Mouse (Mus musculus) embryonic facial prominence, embryonic 10.5 days (tissue): ENCODE measurements at regions not wholly inside any gene's neighbourhood (a gene's known extent, or its start where the extent isn't known, plus 50 kb on each side); places are given as distances from the start of the nearest gene placed in this dataset.

Experiments used
- DNase-seq: peaks from one replicate; pipeline ENCODE4 v3.0.0-alpha.2; 2017; ENCODE audit warnings: low spot score
- H3K27ac ChIP-seq: fragments of 300-500 bp; sonication (generic); replicated peaks from 2 replicates; pipeline ENCODE4 v1.5.1; 2016; ENCODE audit warnings: mild to moderate bottlenecking
- H3K27me3 ChIP-seq: fragments of 300-500 bp; sonication (generic); replicated peaks from 2 replicates; pipeline ENCODE4 v1.6.1; 2016; ENCODE audit warnings: low read depth, mild to moderate bottlenecking; ENCODE audit not compliant: poor library complexity, severe bottlenecking
- H3K36me3 ChIP-seq: fragments of 300-500 bp; sonication (generic); replicated peaks from 2 replicates; pipeline ENCODE4 v1.6.1; 2016; ENCODE audit warnings: mild to moderate bottlenecking, moderate library complexity
- H3K4me1 ChIP-seq: fragments of 300-500 bp; sonication (generic); 2 replicates; pipeline ENCODE4 v1.6.1; 2016
- H3K4me3 ChIP-seq: fragments of 300-500 bp; sonication (generic); 2 replicates; pipeline ENCODE4 v1.5.1; 2016; ENCODE audit warnings: mild to moderate bottlenecking, moderate library complexity
- H3K9me3 ChIP-seq: fragments of 300-500 bp; sonication (generic); 2 replicates; pipeline ENCODE4 v1.6.1; 2016; ENCODE audit warnings: mild to moderate bottlenecking
- WGBS: fragments of 180-500 bp; shearing (Covaris S2); methylation state at CpG from one replicate; pipeline ENCODE4 v1.1.7; 2016; 5-methylcytosine and 5-hydroxymethylcytosine counted together

DNA sequence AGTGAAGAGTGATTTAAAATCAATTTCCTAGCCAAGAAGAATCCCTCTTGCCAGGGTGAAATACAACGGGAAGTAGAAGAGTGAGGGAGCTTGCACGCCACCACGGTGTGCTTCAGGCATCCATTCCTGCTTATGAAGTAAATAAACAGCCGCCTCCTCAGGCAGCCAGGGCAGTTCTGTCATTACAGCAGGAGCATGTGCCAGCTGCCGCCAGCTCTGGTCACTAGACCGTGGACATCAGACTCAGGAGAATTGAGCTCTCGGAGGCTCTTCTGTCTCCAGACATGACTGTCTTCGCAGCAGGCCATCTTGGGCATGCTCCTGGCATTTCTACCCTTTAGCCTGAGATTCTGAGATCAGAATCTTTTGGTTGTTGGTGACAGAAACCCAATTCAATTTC is 236.1 kb upstream of the Gjb5 start:
- H3K4me1 ChIP-seq: peaks cover 3% of the 10 kb centered on the region; the same call in 1 of the 2 replicates
- no peaks in the 10 kb centered on the region for H3K9me3 ChIP-seq
- 89% methylated on average over 8 of the region's 8 CpGs for WGBS
- no peak overlapping the region for H3K4me3 ChIP-seq
- H3K36me3 ChIP-seq: no peaks in the 10 kb centered on the region
- no peak for DNase-seq
- no peak overlapping the region for H3K27ac ChIP-seq
- H3K27me3 ChIP-seq: no peaks in the 10 kb centered on the region

- WGBS: 51% methylated on average over 3 of the region's 3 CpGs
- Histone ChIP-seq H3K27me3 (no peaks in the 10 kb centered on the region), H3K27ac (no peak overlapping the region), H3K4me3 (no peak overlapping the region), H3K36me3 (no peaks in the 10 kb centered on the region), H3K9me3 (no peaks in the 10 kb centered on the region), H3K4me1 (peaks cover 3% of the 10 kb centered on the region; the same call in 1 of the 2 replicates)
- peak; percentile 14 for DNase-seq
Observed at GRCm38 (mm10) chr4:127591540-127591939, 233.6 kb upstream of the Gjb5 start.

DNA sequence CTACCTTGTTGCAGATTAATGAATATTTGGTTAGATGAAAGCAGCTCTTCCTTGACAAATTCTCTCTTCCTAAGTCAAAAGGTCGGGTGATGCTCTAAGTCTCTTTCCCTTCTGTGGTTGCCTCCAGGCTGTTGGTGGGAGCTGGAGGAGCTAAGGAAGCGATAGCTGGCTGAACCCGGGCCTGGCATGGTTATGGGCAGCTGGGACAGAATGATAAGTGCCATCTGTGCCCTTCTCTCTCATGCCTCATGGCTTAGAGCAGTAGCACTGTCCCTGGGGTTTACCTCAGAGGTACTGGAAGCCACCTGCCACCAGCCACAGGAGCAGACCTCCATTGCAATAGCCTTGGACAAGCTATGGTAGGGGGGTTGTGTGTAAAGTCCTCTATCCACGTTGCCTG is 228.8 kb upstream of the Gjb5 start:
- H3K27ac ChIP-seq: no peak overlapping the region
- no peaks in the 10 kb centered on the region; the same call in 1 of the 2 replicates for H3K4me1 ChIP-seq
- no peak for DNase-seq
- H3K27me3 ChIP-seq: no peaks in the 10 kb centered on the region
- no peak overlapping the region for H3K4me3 ChIP-seq
- 74% methylated on average over 4 of the region's 4 CpGs for whole genome bisulfite sequencing
- no peaks in the 10 kb centered on the region for H3K9me3 ChIP-seq
- H3K36me3 ChIP-seq: no peaks in the 10 kb centered on the region

DNA sequence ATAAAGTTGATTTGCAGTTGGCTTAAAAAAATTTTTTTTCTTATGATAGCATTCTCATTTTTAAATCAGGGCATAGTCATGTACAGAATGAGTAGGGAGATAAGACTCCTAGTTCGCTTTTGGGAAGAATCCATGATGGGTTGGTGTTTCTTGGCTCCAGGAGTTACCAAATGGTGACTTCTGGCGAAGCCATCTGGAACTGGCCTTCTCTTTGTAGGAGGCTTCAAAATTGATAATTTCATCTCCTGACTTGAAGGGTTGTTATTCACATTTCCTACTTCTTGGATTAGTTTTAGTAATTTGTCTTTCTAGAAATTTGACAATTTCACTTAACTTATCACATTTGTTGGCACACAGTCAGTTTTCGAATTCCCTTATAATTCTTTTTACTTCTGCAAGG is 218.5 kb upstream of the Gjb5 start:
- peaks cover 4% of the 10 kb centered on the region; the same call in 1 of the 2 replicates for H3K9me3 ChIP-seq
- 91% methylated on average over 3 of the region's 3 CpGs for WGBS
- no peaks in the 10 kb centered on the region for H3K4me1 ChIP-seq
- no peaks in the 10 kb centered on the region for H3K27me3 ChIP-seq
- no peak overlapping the region for H3K27ac ChIP-seq
- no peaks in the 10 kb centered on the region for H3K36me3 ChIP-seq
- no peak overlapping the region for H3K4me3 ChIP-seq
- DNase-seq: no peak

DNA sequence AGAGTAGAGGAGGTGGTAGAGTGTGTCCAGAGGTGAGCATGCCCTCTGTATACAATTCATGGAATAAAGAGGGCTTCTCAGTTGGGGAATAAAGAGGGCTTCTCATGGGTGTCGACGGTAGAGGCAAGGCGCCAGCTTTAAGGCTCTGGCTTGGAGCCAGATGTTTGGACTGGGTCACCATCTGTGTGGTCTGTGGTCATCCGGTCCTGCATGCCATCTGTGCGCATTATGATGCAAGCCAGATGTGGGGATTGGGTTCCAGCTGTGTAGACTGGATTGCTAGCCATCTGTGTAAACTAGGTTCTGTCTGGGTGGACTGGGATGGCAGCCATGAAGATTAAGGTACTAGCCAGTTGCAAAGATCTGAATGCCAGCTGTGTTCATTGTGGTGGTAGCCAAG is 204.6 kb upstream of the Gjb5 start:
- no peak overlapping the region for H3K27ac ChIP-seq
- H3K36me3 ChIP-seq: no peaks in the 10 kb centered on the region
- H3K27me3 ChIP-seq: no peaks in the 10 kb centered on the region
- no peaks in the 10 kb centered on the region for H3K4me1 ChIP-seq
- WGBS: 77% methylated on average over 5 of the region's 5 CpGs
- peak; percentile 21 for DNase-seq
- no peaks in the 10 kb centered on the region for H3K9me3 ChIP-seq
- H3K4me3 ChIP-seq: no peak overlapping the region

DNA sequence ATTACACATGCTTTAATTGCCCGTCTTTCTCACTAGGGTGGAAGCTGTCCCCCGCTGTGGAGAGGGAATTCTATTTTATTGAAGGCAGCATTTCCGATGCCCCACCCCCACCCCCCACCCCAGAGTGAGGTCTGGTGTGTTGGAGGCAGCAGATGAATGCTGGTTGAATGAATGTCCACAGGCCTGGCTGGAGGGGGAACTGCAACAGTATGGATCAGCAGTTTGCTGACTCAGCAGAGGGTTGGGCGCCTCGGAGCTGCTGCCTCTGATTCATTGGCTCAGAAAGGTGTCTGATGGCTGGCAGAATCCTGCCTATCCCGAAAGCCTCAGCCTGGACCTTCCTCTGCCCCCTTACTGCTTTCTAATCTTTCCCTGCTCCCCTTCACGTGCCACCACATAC is 200.6 kb upstream of the Gjb5 start:
- no peak for DNase-seq
- no peak overlapping the region for H3K27ac ChIP-seq
- no peaks in the 10 kb centered on the region for H3K9me3 ChIP-seq
- H3K4me3 ChIP-seq: no peak overlapping the region
- H3K4me1 ChIP-seq: no peaks in the 10 kb centered on the region
- H3K27me3 ChIP-seq: no peaks in the 10 kb centered on the region
- WGBS: 71% methylated on average over 7 of the region's 7 CpGs
- H3K36me3 ChIP-seq: no peaks in the 10 kb centered on the region

- Histone ChIP-seq H3K27me3 (no peaks in the 10 kb centered on the region), H3K36me3 (no peaks in the 10 kb centered on the region), H3K4me1 (peaks cover 10% of the 10 kb centered on the region), H3K27ac (no peak overlapping the region), H3K9me3 (no peaks in the 10 kb centered on the region), H3K4me3 (no peak overlapping the region)
- no peak for DNase-seq
- 81% methylated on average over 12 of the region's 12 CpGs for WGBS
Observed at GRCm38 (mm10) chr4:127552456-127553225, 194.7 kb upstream of the Gjb5 start.

- Histone ChIP-seq H3K4me3 (0 out of 2 replicates have a peak overlapping the region, but pooled peaks have one; percentile 21), H3K9me3 (no peaks in the 10 kb centered on the region), H3K27ac (no peak overlapping the region), H3K27me3 (no peaks in the 10 kb centered on the region), H3K4me1 (peaks cover 10% of the 10 kb centered on the region), H3K36me3 (no peaks in the 10 kb centered on the region)
- 46% methylated on average over 12 of the region's 12 CpGs for WGBS
- peak; percentile 29 for DNase-seq
Observed at GRCm38 (mm10) chr4:127549581-127549980, 191.6 kb upstream of the Gjb5 start.

- whole genome bisulfite sequencing: 66% methylated on average over 6 of the region's 6 CpGs
- Histone ChIP-seq H3K4me3 (0 out of 2 replicates have a peak overlapping the region, but pooled peaks have one; percentile 21), H3K4me1 (peaks cover 10% of the 10 kb centered on the region), H3K36me3 (no peaks in the 10 kb centered on the region), H3K27me3 (no peaks in the 10 kb centered on the region), H3K27ac (no peak overlapping the region), H3K9me3 (no peaks in the 10 kb centered on the region)
- DNase-seq: no peak
Observed at GRCm38 (mm10) chr4:127549018-127549417, 191.0 kb upstream of the Gjb5 start.

DNA sequence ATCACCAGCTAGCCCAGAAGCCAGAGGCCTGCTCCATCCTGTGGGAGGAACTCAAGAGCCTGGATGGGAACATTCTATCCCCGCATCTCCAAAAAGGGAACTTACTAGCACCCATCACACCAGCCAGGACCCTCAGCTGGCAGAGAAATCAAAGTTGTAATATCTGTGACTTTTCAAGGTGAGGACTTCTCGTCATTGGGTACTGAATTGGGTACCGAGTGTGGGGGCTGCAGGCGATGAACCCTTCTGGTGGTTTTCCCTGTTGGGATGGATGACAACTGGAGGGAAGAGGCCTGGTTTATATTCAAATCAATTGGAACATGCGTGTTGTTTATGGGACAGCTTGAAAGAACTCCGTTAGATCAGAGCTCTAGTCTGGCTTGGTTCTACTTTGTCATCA is 187.1 kb upstream of the Gjb5 start:
- WGBS: 93% methylated on average over 6 of the region's 6 CpGs
- no peaks in the 10 kb centered on the region for H3K9me3 ChIP-seq
- peaks cover 10% of the 10 kb centered on the region for H3K4me1 ChIP-seq
- no peaks in the 10 kb centered on the region for H3K36me3 ChIP-seq
- no peak for DNase-seq
- no peak overlapping the region for H3K27ac ChIP-seq
- H3K4me3 ChIP-seq: no peak overlapping the region
- no peaks in the 10 kb centered on the region for H3K27me3 ChIP-seq

DNA sequence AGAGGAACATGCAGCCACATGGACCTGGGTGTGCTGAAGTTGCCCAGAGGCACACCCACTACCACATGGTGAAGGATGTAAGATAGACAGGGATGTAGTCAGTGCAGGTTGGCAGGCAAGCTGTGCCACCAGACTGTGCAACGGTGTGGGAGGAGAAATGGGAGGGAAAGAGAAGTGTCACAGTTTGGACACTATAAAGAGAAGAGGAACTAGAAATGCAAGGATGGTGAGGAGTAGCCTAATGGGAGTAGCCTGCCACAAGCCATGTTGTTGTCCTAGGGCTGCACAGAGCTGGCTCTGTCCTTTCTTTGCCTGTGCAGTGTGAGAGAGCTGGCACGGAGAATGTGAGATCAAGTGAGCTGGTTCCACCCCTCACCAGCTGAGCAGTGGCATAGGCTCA is 185.3 kb upstream of the Gjb5 start:
- no peaks in the 10 kb centered on the region for H3K9me3 ChIP-seq
- no peaks in the 10 kb centered on the region for H3K4me1 ChIP-seq
- H3K4me3 ChIP-seq: no peak overlapping the region
- no peaks in the 10 kb centered on the region for H3K27me3 ChIP-seq
- no peak overlapping the region for H3K27ac ChIP-seq
- WGBS: 87% methylated on average over 2 of the region's 2 CpGs
- no peak for DNase-seq
- H3K36me3 ChIP-seq: no peaks in the 10 kb centered on the region

DNA sequence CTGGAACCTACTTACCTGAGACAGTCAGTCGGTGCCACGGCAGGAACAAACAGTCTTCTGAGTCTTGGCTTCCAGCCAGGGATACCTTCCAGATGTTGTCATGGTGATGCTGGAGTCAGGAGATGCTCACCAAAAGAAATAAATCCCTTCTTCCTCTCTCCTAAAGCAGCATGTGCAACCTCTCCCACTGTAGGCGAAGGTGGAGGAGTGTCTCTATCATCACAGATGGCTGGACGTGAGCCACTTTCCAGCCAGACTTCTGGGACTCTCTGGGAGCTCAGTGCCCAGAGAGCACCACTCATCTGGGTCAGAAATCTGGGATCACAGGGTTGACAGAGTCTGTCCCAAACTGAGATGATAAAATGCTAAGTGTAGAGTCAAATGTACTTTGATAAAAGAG is 184.8 kb upstream of the Gjb5 start:
- H3K9me3 ChIP-seq: no peaks in the 10 kb centered on the region
- WGBS: 80% methylated on average over 4 of the region's 4 CpGs

DNA sequence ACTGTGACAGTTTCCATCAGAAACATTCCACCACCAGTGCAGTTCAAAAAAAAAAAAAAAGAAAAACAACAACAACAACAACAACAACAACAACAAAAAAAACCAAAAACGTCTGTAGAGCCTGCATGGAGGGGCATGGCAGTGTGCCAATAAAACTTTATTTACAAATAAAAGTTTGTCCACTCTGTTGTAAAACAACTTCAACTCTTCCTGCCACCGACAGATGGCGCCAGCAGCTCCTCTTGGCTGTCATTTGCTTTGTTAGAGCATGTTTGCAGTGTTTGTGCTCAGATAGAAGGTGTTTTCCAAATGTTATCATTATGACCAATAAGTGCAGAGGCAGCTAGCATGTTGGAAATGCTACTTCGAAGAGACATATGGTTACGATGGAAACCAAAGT is 179.0 kb upstream of the Gjb5 start:
- WGBS: 48% methylated on average over 5 of the region's 5 CpGs
- 0 out of 2 replicates have a peak, but pooled peaks cover 3% of the 10 kb centered on the region for H3K9me3 ChIP-seq
- DNase-seq: peak; percentile 18

More for the DNA sequence above, 184.8 kb upstream of the Gjb5 start:
- Histone ChIP-seq H3K36me3 (no peaks in the 10 kb centered on the region), H3K27ac (no peak overlapping the region), H3K4me3 (no peak overlapping the region), H3K27me3 (no peaks in the 10 kb centered on the region), H3K4me1 (no peaks in the 10 kb centered on the region)
- DNase-seq: no peak

More for the DNA sequence above, 179.0 kb upstream of the Gjb5 start:
- no peaks in the 10 kb centered on the region for H3K27me3 ChIP-seq
- H3K4me1 ChIP-seq: no peaks in the 10 kb centered on the region
- no peaks in the 10 kb centered on the region for H3K36me3 ChIP-seq
- H3K27ac ChIP-seq: no peak overlapping the region
- H3K4me3 ChIP-seq: no peak overlapping the region
